In the genomic region with DNA sequence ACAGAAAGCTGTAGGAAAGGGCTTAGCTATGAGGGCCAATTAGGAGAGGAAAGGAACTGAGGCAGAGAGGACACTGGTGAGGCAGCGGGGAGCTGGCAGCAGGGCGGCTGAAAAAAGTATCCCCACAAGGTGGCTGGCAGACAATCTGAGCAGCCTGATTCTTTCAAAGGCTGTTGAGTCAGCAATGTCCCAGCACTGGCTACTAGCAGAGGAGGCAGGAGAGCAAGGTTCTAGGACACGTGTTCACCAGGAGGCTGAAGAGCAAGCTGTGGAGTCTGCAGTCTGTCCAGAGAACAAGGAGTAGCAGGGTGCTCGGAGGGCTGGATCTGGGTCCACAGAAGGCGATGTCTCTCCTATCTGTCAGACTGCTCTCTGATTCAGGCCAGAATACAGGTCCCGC, we compare ENCODE assay signal across 13 mouse cellular contexts. TPM values are rescaled to one million over a fixed set of nuclear protein-coding genes. Genes with fewer than 3 reads are reported as not detected.
DNase-seq lines count a peak whose midpoint lies in the region; ATAC-seq and TF ChIP-seq lines count a peak whose summit lies in the region.
"Had no signal": no experiment of that assay in that cellular context is flagged by ENCODE, and none has a peak within 500 bp of the region (broad histone marks: within the 10 kb centered on the region; RNA-seq: fewer than 3 reads in every experiment).

No protein-coding gene starts in this region.

- no peak overlapping the region for H3K4me3 ChIP-seq in kidney, postnatal 0 days (replicated peaks; ENCODE audit: low read depth, low read length)
- H3K4me3 ChIP-seq: forebrain, embryonic 13.5 days; limb, embryonic 12.5 days had no signal

- H3K36me3 ChIP-seq in kidney, postnatal 0 days (ENCODE audit: insufficient read depth, low read length): no peaks in the 10 kb centered on the region
- H3K36me3 ChIP-seq: limb, embryonic 12.5 days had no signal

- no peaks in the 10 kb centered on the region for H3K27me3 ChIP-seq in kidney, postnatal 0 days (ENCODE audit: insufficient read depth, low read length)
- H3K27me3 ChIP-seq: forebrain, embryonic 13.5 days had no signal

- no peak overlapping the region for H3K4me2 ChIP-seq in kidney, postnatal 0 days (ENCODE audit: low read length)
- H3K4me2 ChIP-seq: forebrain, embryonic 13.5 days; limb, embryonic 12.5 days had no signal

- 54% methylated on average over 6 of the region's 6 CpGs for WGBS in kidney, postnatal 0 days

- no peak overlapping the region for H3K27ac ChIP-seq in kidney, postnatal 0 days
- H3K27ac ChIP-seq: forebrain, embryonic 13.5 days; limb, embryonic 12.5 days had no signal

- H3K9ac ChIP-seq in kidney, postnatal 0 days (ENCODE audit: low read depth, low read length): no peak overlapping the region
- H3K9ac ChIP-seq: forebrain, embryonic 13.5 days; limb, embryonic 12.5 days had no signal

- TF ChIP-seq CTCF in kidney, postnatal 0 days (IDR thresholded peaks at IDR 0.05; ENCODE audit: low read depth): peak; percentile 12; the same call in 1 of the 2 replicates

- H3K4me1 ChIP-seq in kidney, postnatal 0 days (replicated peaks; ENCODE audit: insufficient read depth, low read length): no peaks in the 10 kb centered on the region
- H3K4me1 ChIP-seq: forebrain, embryonic 13.5 days had no signal

- no peak; the same call in 1 of the 2 replicates for ATAC-seq in kidney, postnatal 0 days (replicated peaks; ENCODE audit: low FRiP score, low read depth)
- no peak for ATAC-seq in megakaryocyte, adult 5-6 weeks (ENCODE audit: poor library complexity, severe bottlenecking)
- ATAC-seq: forebrain, embryonic 13.5 days had no signal

- H3K9me3 ChIP-seq in kidney, postnatal 0 days (replicated peaks; ENCODE audit: low read length): no peaks in the 10 kb centered on the region
- H3K9me3 ChIP-seq: forebrain, embryonic 13.5 days; limb, embryonic 12.5 days had no signal

- peak; percentile 56 for DNase-seq in gastrocnemius, postnatal 25 days
- DNase-seq in gastrocnemius, postnatal 4 days (ENCODE audit: low spot score in 2 of 2): no peak
- peak; percentile 24 for DNase-seq in 3T3-L1 (ENCODE audit: low read depth, low spot score)
- DNase-seq in Muller cell, postnatal 12 days (ENCODE audit: inconsistent ontology term): peak; percentile 9
- peak; percentile 20 for DNase-seq in kidney, postnatal 0 days (ENCODE audit: low spot score)
- no peak for DNase-seq in spleen, postnatal 10 days (ENCODE audit: low spot score in 2 of 2)
- no peak for DNase-seq in lung, postnatal 4 days
- DNase-seq: lung, postnatal 14 days had no signal

RNA-seq across cellular contexts. Expression of gene Cd3e, which starts 10.3 kb away (rescaled TPM):
- total RNA-seq in gastrocnemius, postnatal 25 days (2021): under 1 TPM in 1 of 2 experiments, not detected in 1; 0.43 TPM
- 1 to 10 TPM in 1 of 2 experiments, under 1 TPM in 1; 0.39 to 1.1 TPM for total RNA-seq in gastrocnemius, postnatal 4 days (2021)
- polyA plus RNA-seq in kidney, postnatal 0 days (2015; fragmentation: Nextera tagmentation; extraction: Ambion mirVana): 0.08 TPM in 1 of 2 replicates, not detected in the other
- 3.5 and 5.8 TPM in 2 replicates for total RNA-seq in megakaryocyte, adult 5-6 weeks (2015)
- total RNA-seq in megakaryocyte, adult 5-6 weeks (2017): 0.73 and 4.1 TPM in 2 replicates
- polyA plus RNA-seq: forebrain, embryonic 13.5 days had no signal

RNA-seq across cellular contexts. Expression of gene Cd3d, which starts 17.6 kb away (rescaled TPM):
- total RNA-seq in gastrocnemius, postnatal 25 days (2021): not detected
- total RNA-seq in gastrocnemius, postnatal 4 days (2021): under 1 TPM in 1 of 2 experiments, not detected in 1; 0.42 TPM
- polyA plus RNA-seq in kidney, postnatal 0 days (2015; fragmentation: Nextera tagmentation; extraction: Ambion mirVana): 0.08 and 0.37 TPM in 2 replicates
- total RNA-seq in megakaryocyte, adult 5-6 weeks (2015): 2.3 and 6.8 TPM in 2 replicates
- 2.1 and 6.3 TPM in 2 replicates for total RNA-seq in megakaryocyte, adult 5-6 weeks (2017)
- total RNA-seq: ES-E14 had no signal
- polyA plus RNA-seq: forebrain, embryonic 13.5 days; intestine, embryonic 14.5 days; limb, embryonic 12.5 days had no signal

RNA-seq across cellular contexts. Expression of gene Cd3g, which starts 18.9 kb away (rescaled TPM):
- under 1 TPM in 1 of 2 experiments, not detected in 1; 0.54 TPM for total RNA-seq in gastrocnemius, postnatal 25 days (2021)
- total RNA-seq in gastrocnemius, postnatal 4 days (2021): under 1 TPM in 1 of 2 experiments, not detected in 1; 0.88 TPM
- polyA plus RNA-seq in kidney, postnatal 0 days (2015; fragmentation: Nextera tagmentation; extraction: Ambion mirVana): 0.26 TPM in 1 of 2 replicates, not detected in the other
- total RNA-seq in megakaryocyte, adult 5-6 weeks (2015): 6.2 and 11.0 TPM in 2 replicates
- 14.8 and 17.2 TPM in 2 replicates for total RNA-seq in megakaryocyte, adult 5-6 weeks (2017)
- polyA plus RNA-seq: forebrain, embryonic 13.5 days had no signal

RNA-seq across cellular contexts. Expression of gene Ube4a, which starts 33.8 kb away (rescaled TPM):
- total RNA-seq in gastrocnemius, postnatal 25 days (2021): 10 to 100 TPM; 32.9 to 35.5 TPM
- total RNA-seq in gastrocnemius, postnatal 4 days (2021): 10 to 100 TPM; 41.2 to 43.0 TPM
- 18.6 and 22.1 TPM in 2 replicates for polyA plus RNA-seq in kidney, postnatal 0 days (2015; fragmentation: Nextera tagmentation; extraction: Ambion mirVana)
- total RNA-seq in megakaryocyte, adult 5-6 weeks (2015): 43.0 and 53.3 TPM in 2 replicates
- total RNA-seq in megakaryocyte, adult 5-6 weeks (2017): 30.3 and 33.3 TPM in 2 replicates

RNA-seq across cellular contexts. Expression of gene Mpzl2, which starts 40.4 kb away (rescaled TPM):
- total RNA-seq in gastrocnemius, postnatal 25 days (2021): under 1 TPM; 0.19 to 0.41 TPM
- total RNA-seq in gastrocnemius, postnatal 4 days (2021): under 1 TPM in 1 of 2 experiments, not detected in 1; 0.31 TPM
- 21.8 and 23.1 TPM in 2 replicates for polyA plus RNA-seq in kidney, postnatal 0 days (2015; fragmentation: Nextera tagmentation; extraction: Ambion mirVana)
- total RNA-seq in megakaryocyte, adult 5-6 weeks (2015): not detected in 2 replicates
- 0.04 TPM in 1 of 2 replicates, not detected in the other for total RNA-seq in megakaryocyte, adult 5-6 weeks (2017)
- polyA plus RNA-seq: forebrain, embryonic 13.5 days had no signal

Comparison
In these comparisons a context has a peak if more than half of its experiments do, and no peak if none do; other contexts are left out.
1. DNase-seq: peak in gastrocnemius, postnatal 25 days (single experiment), 3T3-L1 (single experiment), Muller cell, postnatal 12 days (single experiment) and kidney, postnatal 0 days (single experiment); none in gastrocnemius, postnatal 4 days (0 of 2), spleen, postnatal 10 days (0 of 2) and lung, postnatal 4 days (0 of 2).